In the genomic region with DNA sequence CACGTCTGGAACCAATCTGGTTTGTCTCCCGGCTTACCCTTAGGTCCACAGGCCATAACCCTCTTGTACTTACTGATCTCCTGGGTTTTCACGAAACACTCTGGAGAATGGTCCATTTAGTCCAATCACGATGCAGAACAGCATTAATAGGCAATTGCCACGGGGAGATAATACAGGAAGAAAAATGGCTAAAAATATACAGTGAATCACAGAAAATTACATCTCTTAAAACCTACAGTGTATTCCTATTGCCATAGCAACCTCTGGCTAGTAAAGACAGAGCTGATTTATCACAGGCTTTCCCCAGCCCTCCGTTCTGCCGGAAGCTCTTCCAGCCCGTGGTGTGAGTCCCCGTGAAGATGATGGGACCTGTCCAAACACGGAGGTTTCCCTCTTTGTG, we compare ENCODE assay signal across 15 mouse cellular contexts. TPM values are rescaled to one million over a fixed set of nuclear protein-coding genes. Genes with fewer than 3 reads are reported as not detected.
DNase-seq lines count a peak whose midpoint lies in the region; ATAC-seq and TF ChIP-seq lines count a peak whose summit lies in the region.
"Had no signal": no experiment of that assay in that cellular context is flagged by ENCODE, and none has a peak within 500 bp of the region (broad histone marks: within the 10 kb centered on the region; RNA-seq: fewer than 3 reads in every experiment).

No protein-coding gene starts in this region.

- WGBS in forebrain, postnatal 0 days = 47% methylated on average over 10 of the region's 10 CpGs
- 74% methylated on average over 10 of the region's 10 CpGs for WGBS in forebrain, embryonic 10.5 days
- WGBS in embryonic facial prominence, embryonic 11.5 days = 43% methylated on average over 10 of the region's 10 CpGs
- 39% methylated on average over 10 of the region's 10 CpGs for WGBS in midbrain, embryonic 15.5 days

- no peak overlapping the region for H3K4me3 ChIP-seq in forebrain, postnatal 0 days (ENCODE audit: low read depth, low read length)
- H3K4me3 ChIP-seq in forebrain, embryonic 10.5 days = no peak overlapping the region
- no peak overlapping the region for H3K4me3 ChIP-seq in embryonic facial prominence, embryonic 11.5 days (ENCODE audit: low read depth, low read length)
- H3K4me3 ChIP-seq in midbrain, embryonic 15.5 days = no peak overlapping the region
- H3K4me3 ChIP-seq: embryonic facial prominence, embryonic 13.5 days; forebrain, embryonic 13.5 days; heart, embryonic 12.5 days had no signal

- no peaks in the 10 kb centered on the region for H3K36me3 ChIP-seq in forebrain, postnatal 0 days (ENCODE audit: insufficient read depth)
- no peaks in the 10 kb centered on the region for H3K36me3 ChIP-seq in forebrain, embryonic 10.5 days (replicated peaks)
- H3K36me3 ChIP-seq in embryonic facial prominence, embryonic 11.5 days (replicated peaks; ENCODE audit: control insufficient read depth, insufficient read depth, low read depth, low read length) = no peaks in the 10 kb centered on the region
- H3K36me3 ChIP-seq in midbrain, embryonic 15.5 days (replicated peaks) = no peaks in the 10 kb centered on the region
- H3K36me3 ChIP-seq: embryonic facial prominence, embryonic 13.5 days; heart, embryonic 12.5 days had no signal

- peak; percentile 83 for ATAC-seq in forebrain, postnatal 0 days
- no peak for ATAC-seq in embryonic facial prominence, embryonic 11.5 days (replicated peaks; ENCODE audit: insufficient number of reproducible peaks, low FRiP score, low TSS enrichment, low read depth)
- ATAC-seq in midbrain, embryonic 15.5 days (replicated peaks) = 0 out of 2 replicates have a peak, but pooled peaks have one; percentile 49
- ATAC-seq: forebrain, embryonic 13.5 days had no signal

- H3K4me1 ChIP-seq in forebrain, postnatal 0 days (ENCODE audit: insufficient read depth) = peaks cover 4% of the 10 kb centered on the region
- H3K4me1 ChIP-seq in forebrain, embryonic 10.5 days = peaks cover 18% of the 10 kb centered on the region
- H3K4me1 ChIP-seq in embryonic facial prominence, embryonic 11.5 days (ENCODE audit: control insufficient read depth, insufficient read depth, low read length) = no peaks in the 10 kb centered on the region
- peaks cover 26% of the 10 kb centered on the region for H3K4me1 ChIP-seq in midbrain, embryonic 15.5 days

- no peaks in the 10 kb centered on the region for H3K9me3 ChIP-seq in forebrain, postnatal 0 days (ENCODE audit: low read length)
- no peaks in the 10 kb centered on the region for H3K9me3 ChIP-seq in forebrain, embryonic 10.5 days
- H3K9me3 ChIP-seq in embryonic facial prominence, embryonic 11.5 days (replicated peaks; ENCODE audit: control insufficient read depth, low read length) = no peaks in the 10 kb centered on the region
- H3K9me3 ChIP-seq in midbrain, embryonic 15.5 days = no peaks in the 10 kb centered on the region
- H3K9me3 ChIP-seq: embryonic facial prominence, embryonic 13.5 days; forebrain, embryonic 13.5 days; heart, embryonic 12.5 days had no signal

- no peak overlapping the region for H3K27ac ChIP-seq in forebrain, postnatal 0 days (ENCODE audit: low read depth, low read length)
- no peak overlapping the region for H3K27ac ChIP-seq in forebrain, embryonic 10.5 days
- no peak overlapping the region for H3K27ac ChIP-seq in embryonic facial prominence, embryonic 11.5 days (replicated peaks; ENCODE audit: low read depth, low read length)
- H3K27ac ChIP-seq in midbrain, embryonic 15.5 days = peak overlapping the region; percentile 52
- H3K27ac ChIP-seq: embryonic facial prominence, embryonic 13.5 days; forebrain, embryonic 13.5 days had no signal

- TF ChIP-seq CTCF in forebrain, postnatal 0 days (IDR thresholded peaks at IDR 0.05; ENCODE audit: low read depth) = no peak

- H3K9ac ChIP-seq in forebrain, postnatal 0 days = no peak overlapping the region
- no peak overlapping the region for H3K9ac ChIP-seq in embryonic facial prominence, embryonic 11.5 days (replicated peaks; ENCODE audit: low read length)
- H3K9ac ChIP-seq in midbrain, embryonic 15.5 days = no peak overlapping the region
- H3K9ac ChIP-seq: embryonic facial prominence, embryonic 13.5 days; forebrain, embryonic 13.5 days; heart, embryonic 12.5 days had no signal

- DNase-seq in forebrain, postnatal 0 days = peak; percentile 54
- DNase-seq in forebrain, embryonic 10.5 days (ENCODE audit: extremely low spot score, low spot score) = no peak
- DNase-seq in left cerebral cortex, postnatal 25 days (ENCODE audit: low spot score in 2 of 2) = peak; percentile 22 to 28
- no peak for DNase-seq in left cerebral cortex, postnatal 36 days (ENCODE audit: low spot score in 2 of 2)
- DNase-seq in embryonic facial prominence, embryonic 11.5 days (ENCODE audit: low spot score) = peak; percentile 31
- no peak for DNase-seq in thymus, postnatal 4 days
- no peak for DNase-seq in adrenal gland, adult 8-10 months
- DNase-seq: cerebellum, adult 9-11 months; gastrocnemius, postnatal 14 days; right cerebral cortex, adult 18-20 months had no signal

- peak overlapping the region; percentile 29; the same call in 1 of the 2 replicates for H3K4me2 ChIP-seq in forebrain, postnatal 0 days (ENCODE audit: low read depth)
- no peak overlapping the region for H3K4me2 ChIP-seq in embryonic facial prominence, embryonic 11.5 days (ENCODE audit: low read depth, low read length)
- H3K4me2 ChIP-seq in midbrain, embryonic 15.5 days = no peak overlapping the region; the same call in 1 of the 2 replicates
- H3K4me2 ChIP-seq: embryonic facial prominence, embryonic 13.5 days; forebrain, embryonic 13.5 days; heart, embryonic 12.5 days; liver, embryonic 11.5 days had no signal

- intact Hi-C loops in left cerebral cortex, postnatal 25 days (cut with DNase I) = loop anchor here (5.0 to 10.0 kb wide), 4 partner anchors 232 to 1082 kb away; partner anchors contain the start of gene Fut8
- intact Hi-C loops in left cerebral cortex, postnatal 36 days (cut with DNase I) = loop anchor here (5.0 to 10.0 kb wide), 5 partner anchors 232 to 1087 kb away; partner anchors contain the start of gene Fut8

- no peaks in the 10 kb centered on the region for H3K27me3 ChIP-seq in forebrain, postnatal 0 days (ENCODE audit: insufficient read depth, low read length)
- peaks cover 10% of the 10 kb centered on the region; the same call in 1 of the 2 replicates for H3K27me3 ChIP-seq in forebrain, embryonic 10.5 days (ENCODE audit: poor library complexity, severe bottlenecking)
- H3K27me3 ChIP-seq in embryonic facial prominence, embryonic 11.5 days (ENCODE audit: control insufficient read depth, insufficient read depth, low read length) = no peaks in the 10 kb centered on the region
- H3K27me3 ChIP-seq in midbrain, embryonic 15.5 days (replicated peaks) = no peaks in the 10 kb centered on the region
- H3K27me3 ChIP-seq: forebrain, embryonic 13.5 days had no signal

RNA-seq across cellular contexts. Expression of gene Max, which starts 42.9 kb away (rescaled TPM):
- 56.0 and 58.5 TPM in 2 replicates for total RNA-seq in forebrain, postnatal 0 days (2014; rRNA removed)
- 14.6 TPM in 2 replicates for polyA plus RNA-seq in forebrain, postnatal 0 days (2015; fragmentation: Nextera tagmentation; extraction: Ambion mirVana)
- polyA plus RNA-seq in forebrain, embryonic 10.5 days (2016; fragmentation: Nextera tagmentation; extraction: Ambion mirVana) = 12.0 and 13.5 TPM in 2 replicates
- total RNA-seq in left cerebral cortex, postnatal 25 days (2021) = 10 to 100 TPM; 73.5 to 74.7 TPM
- 10 to 100 TPM; 67.9 to 77.1 TPM for total RNA-seq in left cerebral cortex, postnatal 36 days (2021)
- 44.0 and 48.0 TPM in 2 replicates for polyA plus RNA-seq in embryonic facial prominence, embryonic 11.5 days (2014; fragmentation: Nextera tagmentation; extraction: Ambion mirVana)
- 20.3 and 20.7 TPM in 2 replicates for polyA plus RNA-seq in midbrain, embryonic 15.5 days (2015; fragmentation: Nextera tagmentation; extraction: Ambion mirVana)
- 10 to 100 TPM; 61.4 to 74.7 (median 70.7) TPM for total RNA-seq in adrenal gland, adult 8-10 months (2022)

Comparison
In these comparisons a context has a peak if more than half of its experiments do, and no peak if none do; other contexts are left out.
1. DNase-seq: peak in forebrain, postnatal 0 days (single experiment), left cerebral cortex, postnatal 25 days (2 of 2) and embryonic facial prominence, embryonic 11.5 days (single experiment); none in forebrain, embryonic 10.5 days (single experiment), left cerebral cortex, postnatal 36 days (0 of 2), thymus, postnatal 4 days (single experiment) and adrenal gland, adult 8-10 months (single experiment).